ENCODE assay signal across 11 mouse cellular contexts in the genomic region with DNA sequence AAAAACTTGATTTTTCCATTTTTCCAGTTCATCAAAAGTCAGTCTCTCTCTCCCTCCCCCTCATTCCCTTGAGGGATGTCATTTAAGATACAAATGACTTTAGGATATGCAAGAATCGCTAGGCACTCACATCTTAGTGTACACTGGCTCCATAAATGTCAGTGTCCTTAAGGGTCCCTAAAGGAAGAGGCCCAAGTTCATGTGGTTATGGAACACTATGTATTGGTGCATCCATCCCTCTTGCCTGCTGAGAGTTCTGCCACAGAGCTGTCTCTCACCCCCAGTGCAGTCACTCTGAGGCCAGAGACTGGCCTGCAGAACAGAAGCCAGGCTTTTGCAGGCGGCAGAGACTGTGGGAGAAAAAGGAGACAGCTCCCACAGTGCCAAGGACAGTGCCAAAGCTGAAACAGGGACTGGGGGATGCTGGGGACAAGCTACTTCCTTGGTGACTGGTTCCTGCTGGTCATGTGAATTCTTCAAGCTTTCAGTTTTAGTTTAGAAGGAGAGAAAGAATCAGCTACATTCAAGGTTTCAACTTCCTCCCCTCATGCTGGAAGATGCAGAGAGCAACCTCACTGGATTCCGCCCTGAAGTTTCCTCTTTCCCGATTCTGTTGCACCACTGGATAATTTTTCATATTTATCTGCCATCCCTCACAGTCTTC. TPM values are rescaled to one million over a fixed set of nuclear protein-coding genes. Genes with fewer than 3 reads are reported as not detected.
DNase-seq lines count a peak whose midpoint lies in the region; ATAC-seq lines count a peak whose summit lies in the region.
"Had no signal": no experiment of that assay in that cellular context is flagged by ENCODE, and none has a peak within 500 bp of the region (broad histone marks: within the 10 kb centered on the region; RNA-seq: fewer than 3 reads in every experiment).

No protein-coding gene starts in this region.

- H3K9me3 ChIP-seq in lung, embryonic 16.5 days (ENCODE audit: control insufficient read depth, low read length) = no peaks in the 10 kb centered on the region
- no peaks in the 10 kb centered on the region for H3K9me3 ChIP-seq in stomach, embryonic 16.5 days (replicated peaks; ENCODE audit: control insufficient read depth, low read length)
- no peaks in the 10 kb centered on the region for H3K9me3 ChIP-seq in forebrain, embryonic 14.5 days (replicated peaks; ENCODE audit: control insufficient read depth, low read length)

- peak; percentile 59 for ATAC-seq in lung, embryonic 16.5 days (ENCODE audit: low read depth)
- ATAC-seq in stomach, embryonic 16.5 days (ENCODE audit: insufficient read depth, low FRiP score) = no peak
- ATAC-seq in forebrain, embryonic 14.5 days = no peak

- peak overlapping the region; percentile 57 for H3K27ac ChIP-seq in lung, embryonic 16.5 days (ENCODE audit: low read length)
- H3K27ac ChIP-seq in stomach, embryonic 16.5 days (ENCODE audit: low read length) = peak overlapping the region; percentile 80
- H3K27ac ChIP-seq in forebrain, embryonic 14.5 days (ENCODE audit: low read depth, low read length) = no peak overlapping the region
- H3K27ac ChIP-seq: liver, embryonic 14.5 days had no signal

- H3K36me3 ChIP-seq in lung, embryonic 16.5 days (ENCODE audit: control insufficient read depth, insufficient read depth, low read length) = no peaks in the 10 kb centered on the region
- H3K36me3 ChIP-seq in stomach, embryonic 16.5 days (ENCODE audit: control insufficient read depth, insufficient read depth, low read length) = no peaks in the 10 kb centered on the region
- H3K36me3 ChIP-seq in forebrain, embryonic 14.5 days (ENCODE audit: control insufficient read depth, insufficient read depth, low read length) = no peaks in the 10 kb centered on the region

- H3K4me2 ChIP-seq in lung, embryonic 16.5 days (ENCODE audit: low read depth, low read length) = 0 out of 2 replicates have a peak overlapping the region, but pooled peaks have one; percentile 2
- H3K4me2 ChIP-seq in stomach, embryonic 16.5 days (ENCODE audit: low read depth, low read length) = no peak overlapping the region
- no peak overlapping the region for H3K4me2 ChIP-seq in forebrain, embryonic 14.5 days (ENCODE audit: low read length)

- peak overlapping the region; percentile 32 for H3K9ac ChIP-seq in lung, embryonic 16.5 days (ENCODE audit: low read length)
- no peak overlapping the region for H3K9ac ChIP-seq in stomach, embryonic 16.5 days (ENCODE audit: low read length)
- H3K9ac ChIP-seq in forebrain, embryonic 14.5 days (ENCODE audit: low read length) = no peak overlapping the region
- H3K9ac ChIP-seq: liver, embryonic 14.5 days had no signal

- no peaks in the 10 kb centered on the region for H3K27me3 ChIP-seq in lung, embryonic 16.5 days (ENCODE audit: control insufficient read depth, insufficient read depth, low read depth, low read length)
- no peaks in the 10 kb centered on the region for H3K27me3 ChIP-seq in stomach, embryonic 16.5 days (ENCODE audit: control insufficient read depth, insufficient read depth, low read length)
- no peaks in the 10 kb centered on the region for H3K27me3 ChIP-seq in forebrain, embryonic 14.5 days (replicated peaks; ENCODE audit: control insufficient read depth, insufficient read depth, low read length)

- no peak for DNase-seq in lung, postnatal 4 days
- DNase-seq in heart, adult 8-10 months (ENCODE audit: low spot score) = peak; percentile 21
- peak; percentile 14 for DNase-seq in kidney, postnatal 14 days
- DNase-seq in forebrain, embryonic 14.5 days (ENCODE audit: low spot score) = no peak
- no peak for DNase-seq in thymus, postnatal 36 days
- DNase-seq: adrenal gland, postnatal 10 days; layer of hippocampus, adult 9-11 months; right cerebral cortex, postnatal 25 days had no signal

- WGBS in lung, embryonic 16.5 days = 46% methylated on average over 4 of the region's 4 CpGs
- 44% methylated on average over 4 of the region's 4 CpGs for WGBS in stomach, embryonic 16.5 days
- WGBS in forebrain, embryonic 14.5 days = 75% methylated on average over 4 of the region's 4 CpGs

- no peak overlapping the region for H3K4me3 ChIP-seq in lung, embryonic 16.5 days (ENCODE audit: low read length)
- no peak overlapping the region for H3K4me3 ChIP-seq in stomach, embryonic 16.5 days (replicated peaks; ENCODE audit: low read length)
- H3K4me3 ChIP-seq in forebrain, embryonic 14.5 days (ENCODE audit: low read depth, low read length) = no peak overlapping the region

- H3K4me1 ChIP-seq in lung, embryonic 16.5 days (replicated peaks; ENCODE audit: control insufficient read depth, insufficient read depth, low read length) = peaks cover 8% of the 10 kb centered on the region
- peaks cover 4% of the 10 kb centered on the region; the same call in 1 of the 2 replicates for H3K4me1 ChIP-seq in stomach, embryonic 16.5 days (ENCODE audit: control insufficient read depth, insufficient read depth, low read length)
- no peaks in the 10 kb centered on the region for H3K4me1 ChIP-seq in forebrain, embryonic 14.5 days (ENCODE audit: control insufficient read depth, insufficient read depth, low read length)

RNA-seq across cellular contexts. Expression of a gene that starts 39.9 kb away (rescaled TPM):
- 0.24 TPM in 1 of 2 replicates, not detected in the other for polyA plus RNA-seq in lung, embryonic 16.5 days (2015; fragmentation: Nextera tagmentation; extraction: Ambion mirVana)
- under 1 TPM in 1 of 4 experiments, not detected in 3; 0.19 TPM for total RNA-seq in heart, adult 8-10 months (2022)
- 0.14 and 0.25 TPM in 2 replicates for polyA plus RNA-seq in stomach, embryonic 16.5 days (2015; fragmentation: Nextera tagmentation; extraction: Ambion mirVana)
- 0.30 and 0.58 TPM in 2 replicates for polyA plus RNA-seq in forebrain, embryonic 14.5 days (2014; fragmentation: Nextera tagmentation; extraction: Ambion mirVana)

RNA-seq across cellular contexts. Expression of a gene that starts 40.1 kb away (rescaled TPM):
- 6.7 and 7.4 TPM in 2 replicates for polyA plus RNA-seq in lung, embryonic 16.5 days (2015; fragmentation: Nextera tagmentation; extraction: Ambion mirVana)
- 1 to 10 TPM; 4.9 to 6.6 (median 5.9) TPM for total RNA-seq in heart, adult 8-10 months (2022)
- 10.4 and 11.2 TPM in 2 replicates for polyA plus RNA-seq in stomach, embryonic 16.5 days (2015; fragmentation: Nextera tagmentation; extraction: Ambion mirVana)
- polyA plus RNA-seq in forebrain, embryonic 14.5 days (2014; fragmentation: Nextera tagmentation; extraction: Ambion mirVana) = 11.0 and 12.1 TPM in 2 replicates

Comparison
In these comparisons a context has a peak if more than half of its experiments do, and no peak if none do; other contexts are left out.
1. DNase-seq: peak in heart, adult 8-10 months (single experiment) and kidney, postnatal 14 days (single experiment); none in lung, postnatal 4 days (0 of 2), forebrain, embryonic 14.5 days (single experiment) and thymus, postnatal 36 days (0 of 2).